Mouse (Mus musculus): Measurements from ENCODE around the gene Eef1g.

GRCm38 (mm10) chr19:8940526-8941133 lies 26.2 kb upstream of the Eef1g start:
- TF ChIP-seq CTCF (IDR thresholded peaks at IDR 0.05; ENCODE audit: low read depth, low read length) (no peak), POLR2A (IDR thresholded peaks at IDR 0.05; ENCODE audit: borderline replicate concordance, low read depth, low read length) (no peak)

All from bone marrow macrophage, adult 2 months (primary cell).